Mouse (Mus musculus): ENCODE data around the gene Mmp15. TPM values are rescaled to one million over a fixed set of nuclear protein-coding genes. Genes with fewer than 3 reads are reported as not detected.
A peak's percentile ranks its signal among the peaks of the same experiment; 100 is the strongest.

The Mmp15 gene
- polyA plus RNA-seq, 1 experiment from 2014 or later: 1.1 TPM

DNA sequence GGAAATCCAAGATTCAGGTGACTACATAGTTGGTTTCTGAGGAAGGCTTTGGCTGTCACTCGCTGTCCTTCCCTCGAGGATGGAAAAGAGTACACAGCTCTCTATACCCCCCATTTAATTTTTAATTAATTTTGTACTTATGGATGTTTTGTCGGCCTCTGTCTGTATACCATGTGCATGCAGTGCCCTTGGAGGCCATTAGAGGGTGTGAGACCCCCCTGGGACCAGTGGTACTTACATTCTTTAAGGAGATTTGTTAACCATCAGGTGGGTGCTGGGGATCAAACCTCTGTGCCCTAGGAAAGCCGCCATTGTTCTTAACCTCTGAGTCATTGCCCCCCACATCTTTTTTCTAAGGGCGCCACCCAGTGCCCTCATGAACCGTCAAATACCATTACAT lies 7.4 kb upstream of the Mmp15 start:
- WGBS (ENCODE audit: insufficient replicate concordance): 60% methylated on average over 6 of the region's 6 CpGs
- Histone ChIP-seq H3K4me2 (no peak overlapping the region), H3K36me3 (replicated peaks) (peaks cover 13% of the 10 kb centered on the region; the same call in 1 of the 2 replicates), H3K27ac (replicated peaks) (no peak overlapping the region), H3K9me3 (replicated peaks) (no peaks in the 10 kb centered on the region), H3K9ac (no peak overlapping the region), H3K4me3 (replicated peaks) (no peak overlapping the region), H3K27me3 (peaks cover 9% of the 10 kb centered on the region), H3K4me1 (replicated peaks) (no peaks in the 10 kb centered on the region)
- no peak for ATAC-seq (ENCODE audit: insufficient read depth)

DNA sequence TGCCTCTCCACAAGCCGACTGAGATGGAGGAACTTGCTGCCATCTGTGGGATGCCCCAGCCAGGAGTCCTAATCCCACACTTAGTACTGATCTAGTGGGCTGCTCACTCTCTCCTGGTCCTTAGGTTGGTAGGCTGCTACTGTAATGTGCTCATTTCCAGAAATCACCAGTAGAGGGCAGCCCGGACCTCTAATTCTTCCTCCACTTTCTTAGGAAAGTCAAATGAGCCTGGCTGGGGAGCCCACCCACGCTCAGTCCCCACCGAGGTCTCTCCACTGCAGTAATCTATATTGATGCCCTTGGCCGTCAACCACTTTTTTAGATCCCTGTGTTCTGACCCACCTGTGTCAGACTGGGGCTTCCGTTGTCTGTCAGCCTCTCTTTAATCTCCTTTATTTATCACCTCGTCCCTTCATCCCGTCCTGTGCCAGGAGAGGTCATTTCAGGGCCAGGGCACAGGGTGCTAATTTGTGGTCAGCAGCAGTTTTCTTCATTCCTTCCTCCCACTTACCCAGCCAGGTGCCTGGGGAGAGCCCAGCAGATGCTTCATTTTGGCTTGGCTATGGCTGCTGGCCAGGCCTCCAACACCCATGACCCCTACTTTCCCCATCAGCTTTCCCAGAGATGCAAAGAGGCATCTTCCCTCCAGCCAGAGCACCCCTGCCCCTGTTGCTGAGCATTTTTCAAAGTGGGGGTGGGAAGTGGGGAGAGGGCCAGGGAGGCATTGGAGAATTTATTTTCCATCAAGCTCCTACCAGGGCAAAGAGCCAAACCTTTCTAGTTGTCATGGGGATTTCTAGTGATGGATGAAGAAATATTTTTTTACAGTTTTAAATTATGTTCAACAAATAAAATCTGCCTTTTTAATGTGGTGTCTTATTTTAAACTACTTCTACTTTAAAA lies 5.2 kb upstream of the Mmp15 start:
- no peak overlapping the region for H3K9ac ChIP-seq
- ATAC-seq (ENCODE audit: insufficient read depth): no peak

DNA sequence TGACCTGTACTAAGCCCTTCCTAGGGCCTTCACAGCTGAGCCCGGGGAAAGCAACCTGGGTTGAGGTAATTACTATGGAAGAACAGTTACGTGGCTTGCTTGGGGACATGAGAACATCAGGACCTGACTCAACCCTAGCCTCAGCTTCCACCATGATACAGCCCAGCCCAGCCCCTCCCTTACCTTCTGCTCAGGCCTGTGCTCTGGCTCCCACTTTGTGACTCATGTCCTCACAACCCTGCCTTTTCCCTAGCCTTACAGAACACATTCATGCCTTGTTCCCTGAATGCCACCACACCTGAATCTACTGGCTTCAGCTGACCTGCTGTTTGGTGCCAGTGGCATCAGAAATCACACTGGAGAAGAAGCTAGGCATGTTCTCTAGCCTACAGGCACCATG lies 3.7 kb upstream of the Mmp15 start:
- no peaks in the 10 kb centered on the region for H3K9me3 ChIP-seq (replicated peaks)
- no peak overlapping the region for H3K4me2 ChIP-seq
- peaks cover 10% of the 10 kb centered on the region; the same call in 1 of the 2 replicates for H3K36me3 ChIP-seq (replicated peaks)
- no peak overlapping the region for H3K27ac ChIP-seq (replicated peaks)
- 65% methylated on average over 2 of the region's 2 CpGs for WGBS (ENCODE audit: insufficient replicate concordance)
- no peak for ATAC-seq (ENCODE audit: insufficient read depth)
- no peak overlapping the region for H3K4me3 ChIP-seq (replicated peaks)
- peaks cover 45% of the 10 kb centered on the region for H3K27me3 ChIP-seq
- H3K9ac ChIP-seq: no peak overlapping the region
- no peaks in the 10 kb centered on the region; the same call in 1 of the 2 replicates for H3K4me1 ChIP-seq (replicated peaks)

More for the DNA sequence above, 5.2 kb upstream of the Mmp15 start:
- Histone ChIP-seq H3K36me3 (replicated peaks) (peaks cover 12% of the 10 kb centered on the region; the same call in 1 of the 2 replicates), H3K4me3 (replicated peaks) (no peak overlapping the region), H3K27ac (replicated peaks) (no peak overlapping the region), H3K4me2 (no peak overlapping the region), H3K27me3 (peaks cover 31% of the 10 kb centered on the region), H3K4me1 (replicated peaks) (no peaks in the 10 kb centered on the region; the same call in 1 of the 2 replicates), H3K9me3 (replicated peaks) (no peaks in the 10 kb centered on the region)
- WGBS (ENCODE audit: insufficient replicate concordance): 37% methylated on average over 8 of the region's 8 CpGs

DNA sequence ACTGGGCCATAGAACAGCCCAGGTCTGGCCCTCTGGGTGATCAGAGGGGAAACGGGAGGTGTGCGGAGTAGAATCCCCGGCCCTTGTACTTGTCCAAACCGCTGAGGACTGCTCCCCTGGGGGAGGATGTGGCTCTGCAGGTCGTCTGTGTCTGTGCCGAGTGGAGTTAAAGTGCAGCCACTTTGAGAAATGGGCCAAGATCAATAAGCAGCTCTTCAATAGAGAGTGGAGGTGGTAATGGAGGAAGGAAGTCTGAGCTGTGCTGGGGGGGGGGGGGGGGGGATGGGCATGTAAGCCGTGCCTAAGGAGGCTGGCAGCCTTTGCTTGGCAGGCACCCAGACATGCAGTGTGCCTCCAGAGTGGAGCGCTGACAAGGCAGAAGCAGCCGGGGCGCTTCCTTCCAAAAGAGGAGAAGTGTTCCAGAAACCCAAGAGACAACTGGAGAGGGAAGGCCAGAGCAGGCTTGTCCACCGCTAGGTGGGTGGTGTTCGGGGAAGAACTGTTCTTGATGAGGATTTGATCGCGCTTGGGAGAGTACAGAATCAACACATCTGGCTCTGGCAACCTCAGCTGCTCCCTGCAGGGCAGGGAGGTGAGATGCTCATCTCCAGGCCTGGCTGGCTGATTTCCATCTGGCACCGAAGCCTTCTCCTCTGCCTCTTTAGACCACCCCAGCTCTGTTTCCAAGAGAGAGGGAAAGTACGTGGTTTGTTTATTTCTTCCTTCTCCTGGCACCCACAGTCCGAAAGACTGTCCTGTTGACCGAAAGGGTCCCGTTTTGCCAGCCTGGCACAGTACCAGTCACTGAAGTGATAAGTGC lies 3.0 kb upstream of the Mmp15 start:
- no peak for ATAC-seq (ENCODE audit: insufficient read depth)
- no peak overlapping the region for H3K4me2 ChIP-seq
- H3K36me3 ChIP-seq (replicated peaks): 0 out of 2 replicates have a peak, but pooled peaks cover 4% of the 10 kb centered on the region
- H3K27me3 ChIP-seq: peaks cover 52% of the 10 kb centered on the region
- no peak overlapping the region for H3K27ac ChIP-seq (replicated peaks)
- H3K4me3 ChIP-seq (replicated peaks): no peak overlapping the region
- H3K4me1 ChIP-seq (replicated peaks): no peaks in the 10 kb centered on the region; the same call in 1 of the 2 replicates
- no peak overlapping the region for H3K9ac ChIP-seq
- no peaks in the 10 kb centered on the region for H3K9me3 ChIP-seq (replicated peaks)
- WGBS (ENCODE audit: insufficient replicate concordance): 52% methylated on average over 19 of the region's 19 CpGs

DNA sequence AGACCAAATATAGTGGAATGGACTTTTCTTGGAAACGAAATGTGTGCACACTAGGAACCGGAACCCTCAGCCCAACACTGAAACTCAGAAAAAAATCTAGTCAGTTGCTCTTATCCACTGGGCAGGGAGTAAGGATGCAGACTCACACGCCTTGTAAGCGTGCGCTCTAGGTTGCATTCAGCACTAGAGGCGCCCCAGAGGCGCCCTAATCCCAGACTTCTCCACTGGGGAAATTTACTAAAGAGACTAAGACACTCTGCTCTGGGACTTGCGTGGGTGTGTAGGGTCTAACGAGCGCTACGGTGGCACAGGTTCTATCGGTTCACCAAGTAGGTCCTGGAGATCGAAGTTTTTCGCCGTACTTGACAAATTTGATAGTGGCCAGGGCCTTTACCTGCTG lies 607 bp upstream of the Mmp15 start:
- Histone ChIP-seq H3K36me3 (replicated peaks) (no peaks in the 10 kb centered on the region), H3K9ac (no peak overlapping the region), H3K4me1 (replicated peaks) (no peaks in the 10 kb centered on the region; the same call in 1 of the 2 replicates), H3K9me3 (replicated peaks) (no peaks in the 10 kb centered on the region), H3K27ac (replicated peaks) (no peak overlapping the region), H3K27me3 (peaks cover 74% of the 10 kb centered on the region), H3K4me2 (peak overlapping the region; percentile 67), H3K4me3 (replicated peaks) (peak overlapping the region; percentile 56)
- ATAC-seq (ENCODE audit: insufficient read depth): no peak
- 7% methylated on average over 15 of the region's 15 CpGs for whole genome bisulfite sequencing (ENCODE audit: insufficient replicate concordance)

DNA sequence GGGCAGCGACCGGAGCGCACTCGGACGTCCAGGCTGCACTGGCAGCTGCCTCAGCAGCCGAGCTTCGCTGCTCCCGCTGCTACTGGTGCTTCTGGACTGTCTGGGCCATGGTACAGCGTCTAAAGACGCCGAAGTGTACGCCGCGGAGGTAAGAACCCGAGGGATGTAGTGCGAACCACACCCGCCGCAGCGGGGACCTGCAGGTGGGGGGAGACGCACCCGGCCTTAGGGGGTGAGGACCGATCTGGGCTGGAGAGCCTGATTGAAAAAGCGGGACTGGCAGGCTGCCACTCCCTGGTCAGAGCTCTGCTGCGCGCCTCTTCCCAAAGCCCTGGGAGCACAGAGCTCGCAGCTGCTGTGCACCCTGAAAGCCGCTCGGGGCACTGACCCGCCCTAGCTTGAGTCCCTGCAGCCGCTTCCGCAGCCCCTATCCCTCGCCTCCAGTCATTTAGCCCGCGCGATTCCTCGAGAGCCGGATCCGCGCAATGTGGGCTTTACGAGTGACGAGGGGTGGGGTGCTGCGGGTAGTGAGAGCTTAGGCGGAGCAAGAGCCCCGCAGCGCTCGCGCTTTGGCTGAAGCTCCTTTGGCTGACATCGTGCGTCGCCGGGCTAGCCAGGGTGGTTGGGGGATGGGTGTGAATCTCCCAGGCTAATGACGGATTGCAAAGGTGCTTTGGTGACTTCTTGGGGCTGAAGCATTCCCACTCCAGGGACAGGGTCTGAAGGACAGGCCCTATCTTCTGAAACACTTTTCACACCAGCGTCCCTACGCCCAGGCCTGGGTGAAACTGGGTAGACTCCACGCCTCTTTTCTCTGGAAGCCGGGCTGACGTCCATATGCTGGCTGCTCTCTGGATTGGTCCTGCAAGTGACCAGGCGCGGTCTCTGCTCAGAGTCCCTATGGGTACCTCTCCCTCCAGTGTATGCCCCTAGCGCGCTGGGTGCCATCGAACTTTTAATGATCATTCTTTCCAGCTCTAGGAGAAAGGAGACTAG lies 1.1 kb downstream of the Mmp15 start:
- H3K9me3 ChIP-seq (replicated peaks): no peaks in the 10 kb centered on the region
- no peak for ATAC-seq (ENCODE audit: insufficient read depth)
- no peaks in the 10 kb centered on the region for H3K36me3 ChIP-seq (replicated peaks)
- H3K9ac ChIP-seq: peak overlapping the region; percentile 18; the same call in 1 of the 2 replicates
- 5% methylated on average over 62 of the region's 62 CpGs for WGBS (ENCODE audit: insufficient replicate concordance)
- H3K4me2 ChIP-seq: peak overlapping the region; percentile 67
- H3K4me1 ChIP-seq (replicated peaks): no peaks in the 10 kb centered on the region; the same call in 1 of the 2 replicates
- H3K4me3 ChIP-seq (replicated peaks): peak overlapping the region; percentile 56
- no peak overlapping the region for H3K27ac ChIP-seq (replicated peaks)
- peaks cover 74% of the 10 kb centered on the region for H3K27me3 ChIP-seq

DNA sequence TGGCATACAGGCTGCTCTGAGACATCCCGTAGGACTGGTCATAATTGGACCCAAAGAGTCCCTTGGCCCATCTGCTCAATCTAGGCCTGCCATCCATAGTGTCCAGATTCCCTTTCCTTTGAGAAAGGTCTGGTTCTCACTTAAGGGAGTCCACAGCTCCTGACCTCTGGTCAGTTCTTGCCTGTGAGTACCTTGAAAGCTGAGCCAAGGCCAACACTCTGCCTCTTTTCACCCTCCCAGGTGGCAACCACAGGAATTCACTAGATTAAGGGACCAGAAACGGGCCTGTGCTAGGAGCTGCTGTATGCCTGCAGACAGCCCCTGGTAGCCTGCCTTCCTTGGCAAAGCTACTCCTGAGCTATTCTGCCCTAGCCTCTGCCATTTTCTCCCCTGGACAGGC lies 2.5 kb downstream of the Mmp15 start:
- ATAC-seq (ENCODE audit: insufficient read depth): no peak
- no peak overlapping the region for H3K4me2 ChIP-seq
- no peak overlapping the region; the same call in 1 of the 2 replicates for H3K9ac ChIP-seq
- no peaks in the 10 kb centered on the region for H3K9me3 ChIP-seq (replicated peaks)
- no peak overlapping the region for H3K4me3 ChIP-seq (replicated peaks)
- H3K27me3 ChIP-seq: peaks cover 66% of the 10 kb centered on the region
- H3K4me1 ChIP-seq (replicated peaks): peaks cover 12% of the 10 kb centered on the region
- H3K27ac ChIP-seq (replicated peaks): no peak overlapping the region
- whole genome bisulfite sequencing (ENCODE audit: insufficient replicate concordance): 55% methylated on average over 2 of the region's 2 CpGs
- H3K36me3 ChIP-seq (replicated peaks): no peaks in the 10 kb centered on the region

DNA sequence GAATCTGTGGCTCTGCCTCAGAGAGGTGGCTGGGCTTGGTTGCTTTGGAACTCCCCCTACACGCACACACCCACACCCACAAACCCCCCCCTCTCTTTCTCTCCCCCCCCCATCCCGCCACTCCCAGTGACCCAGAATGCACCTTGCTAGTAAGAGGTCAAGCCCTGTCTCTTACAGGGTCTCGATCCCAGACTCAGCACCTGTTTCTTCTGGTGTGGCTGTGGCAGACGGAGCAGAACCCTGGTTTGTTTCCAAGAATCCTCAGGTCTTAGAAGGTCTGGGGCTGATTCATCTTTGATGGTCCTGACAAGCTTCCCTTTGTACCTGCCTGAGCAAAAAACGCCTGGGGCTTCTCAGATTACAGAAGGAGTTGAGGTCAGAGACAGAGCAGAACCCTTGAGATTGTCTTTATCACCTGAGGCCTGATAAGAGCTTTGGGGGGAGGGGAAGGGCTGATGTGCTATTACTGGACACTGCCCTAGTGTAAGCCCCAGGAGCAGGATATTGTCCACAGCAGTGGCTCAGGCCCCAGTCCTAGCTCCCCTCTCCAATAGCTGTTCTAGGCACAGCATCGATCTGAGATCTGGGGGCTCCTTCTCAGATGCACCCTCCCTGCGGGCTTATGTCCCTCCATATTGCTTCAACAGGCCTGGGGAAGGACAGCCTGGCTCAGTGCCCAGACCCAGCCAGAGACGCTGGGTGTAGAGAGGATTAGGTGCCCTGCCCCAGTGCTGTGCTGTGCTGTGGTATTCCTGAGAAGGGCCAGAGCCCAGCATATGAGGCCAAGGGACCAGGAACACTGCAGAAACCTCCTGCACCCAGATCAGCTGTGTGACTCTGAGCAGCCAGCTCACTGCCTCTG lies 6.7 kb downstream of the Mmp15 start:
- H3K36me3 ChIP-seq (replicated peaks): no peaks in the 10 kb centered on the region

DNA sequence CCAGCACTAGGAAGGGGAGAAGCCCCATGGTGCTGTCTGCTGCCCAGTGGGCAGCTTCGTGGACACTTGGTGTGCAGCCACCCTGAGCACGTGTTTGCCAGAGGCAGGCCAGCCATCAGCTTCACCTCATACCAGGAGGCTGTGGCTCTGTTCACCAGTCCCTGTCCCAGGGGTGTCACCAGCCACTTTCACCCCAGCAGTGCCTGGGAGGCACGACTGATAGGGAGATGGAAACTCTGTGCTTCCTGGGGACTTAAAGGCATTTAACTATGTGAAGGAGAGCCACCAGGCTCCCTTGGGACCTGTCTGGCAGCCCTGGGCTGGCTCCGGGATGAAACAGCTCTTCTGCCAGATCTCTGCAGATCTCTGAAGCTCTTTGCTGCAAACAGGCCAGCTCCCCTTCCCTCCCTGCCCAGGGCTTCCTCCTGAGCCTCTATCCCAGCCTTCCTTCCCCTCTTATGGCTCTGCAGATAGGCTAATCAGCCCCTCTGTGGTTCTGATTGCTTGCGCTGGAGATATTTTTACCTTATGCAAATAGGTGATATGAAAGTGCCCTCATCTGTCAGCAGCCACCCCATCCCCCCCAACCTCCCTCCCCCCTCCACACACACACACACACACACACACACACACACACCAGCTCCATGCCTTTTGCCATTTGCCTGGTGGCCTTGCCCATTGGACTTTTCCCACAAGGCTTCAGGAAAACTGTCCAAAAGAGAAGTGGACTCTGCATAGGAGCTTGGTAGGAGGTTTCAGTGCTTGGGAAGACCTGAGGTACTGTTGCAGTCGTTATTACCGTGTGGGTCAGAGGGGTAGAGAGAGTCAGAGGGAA lies 8.3 kb downstream of the Mmp15 start:
- H3K36me3 ChIP-seq (replicated peaks): no peaks in the 10 kb centered on the region
- H3K4me2 ChIP-seq: 0 out of 2 replicates have a peak overlapping the region, but pooled peaks have one; percentile 10
- H3K4me1 ChIP-seq (replicated peaks): peaks cover 31% of the 10 kb centered on the region
- H3K27me3 ChIP-seq: peaks cover 8% of the 10 kb centered on the region; the same call in 1 of the 2 replicates
- no peak overlapping the region for H3K9ac ChIP-seq
- no peaks in the 10 kb centered on the region for H3K9me3 ChIP-seq (replicated peaks)
- WGBS (ENCODE audit: insufficient replicate concordance): 21% methylated on average over 7 of the region's 7 CpGs
- H3K4me3 ChIP-seq (replicated peaks): no peak overlapping the region
- peak overlapping the region; percentile 48; the same call in 1 of the 2 replicates for H3K27ac ChIP-seq (replicated peaks)
- ATAC-seq (ENCODE audit: insufficient read depth): peak; percentile 73

More for the DNA sequence above, 6.7 kb downstream of the Mmp15 start:
- peaks cover 24% of the 10 kb centered on the region for H3K27me3 ChIP-seq
- no peaks in the 10 kb centered on the region for H3K9me3 ChIP-seq (replicated peaks)
- no peak overlapping the region for H3K4me2 ChIP-seq
- H3K27ac ChIP-seq (replicated peaks): no peak overlapping the region
- H3K4me1 ChIP-seq (replicated peaks): peaks cover 31% of the 10 kb centered on the region
- 37% methylated on average over 8 of the region's 8 CpGs for WGBS (ENCODE audit: insufficient replicate concordance)
- no peak overlapping the region for H3K9ac ChIP-seq
- no peak overlapping the region for H3K4me3 ChIP-seq (replicated peaks)
- no peak for ATAC-seq (ENCODE audit: insufficient read depth)

Measured in liver, embryonic 15.5 days (tissue).